Mouse (Mus musculus): Measurements from ENCODE around the gene Mtcl1.

DNA sequence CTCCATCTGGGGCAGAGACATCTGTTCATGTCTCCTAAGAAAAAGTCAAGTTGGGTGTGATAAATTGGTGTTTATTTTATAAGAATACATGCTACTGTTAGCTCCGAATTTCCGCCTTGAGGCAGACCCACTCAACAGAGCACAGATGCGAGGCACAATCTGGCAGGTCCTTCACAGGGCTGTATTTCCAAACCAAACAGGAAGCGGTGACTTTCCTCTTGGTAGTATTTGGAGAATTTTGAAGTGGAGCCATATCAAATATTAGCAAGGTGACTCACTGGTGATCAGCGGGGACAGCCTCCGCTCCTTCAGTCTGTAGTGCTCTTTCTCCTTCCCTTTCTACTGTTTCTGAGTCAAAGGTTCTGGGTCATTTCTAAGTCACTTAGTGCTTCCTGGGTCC, 97.3 kb downstream of the Mtcl1 start:
- TF ChIP-seq CTCF (IDR thresholded peaks at IDR 0.05; ENCODE audit: low read depth) (no peak), EP300 (IDR thresholded peaks at IDR 0.05; ENCODE audit: low read depth) (no peak)

All from heart, postnatal 0 days (tissue).